Mouse (Mus musculus): ENCODE measurements around the gene Thsd7b.
"Not testable (repeated sequence)": the region's sequence is repeated elsewhere in the genome, so short reads cannot be mapped to it uniquely, and the experiment has no call there.

Thsd7b gene

GRCm38 (mm10) chr1:129838486-129838885 lies 565.4 kb downstream of the Thsd7b start:
- no peak for DNase-seq (ENCODE audit: low read depth, low spot score)

- DNase-seq (ENCODE audit: low read depth, low spot score), result no peak
Measured at GRCm38 (mm10) chr1:129843416-129843815, 570.3 kb downstream of the Thsd7b start.

- no peak for DNase-seq (ENCODE audit: low read depth, low spot score)
Measured at GRCm38 (mm10) chr1:129850007-129850564, 577.0 kb downstream of the Thsd7b start.

- DNase-seq (ENCODE audit: low read depth, low spot score), result no peak
Measured at GRCm38 (mm10) chr1:129867714-129868113, 594.6 kb downstream of the Thsd7b start.

- DNase-seq (ENCODE audit: low read depth, low spot score), result no peak
Measured at GRCm38 (mm10) chr1:129874355-129874754, 601.3 kb downstream of the Thsd7b start.

- DNase-seq (ENCODE audit: low read depth, low spot score), result no peak
Measured at GRCm38 (mm10) chr1:129887861-129888260, 614.8 kb downstream of the Thsd7b start.

GRCm38 (mm10) chr1:129898121-129898520 lies 625.0 kb downstream of the Thsd7b start:
- no peak for DNase-seq (ENCODE audit: low read depth, low spot score)

GRCm38 (mm10) chr1:129915484-129915883 lies 642.4 kb downstream of the Thsd7b start:
- DNase-seq (ENCODE audit: low read depth, low spot score), result no peak

- DNase-seq (ENCODE audit: low read depth, low spot score), result no peak
Measured at GRCm38 (mm10) chr1:129917568-129917967, 644.5 kb downstream of the Thsd7b start.

- DNase-seq (ENCODE audit: low read depth, low spot score), result no peak
Measured at GRCm38 (mm10) chr1:129919385-129919784, 646.3 kb downstream of the Thsd7b start.

- DNase-seq (ENCODE audit: low read depth, low spot score), result no peak
Measured at GRCm38 (mm10) chr1:129931003-129931402, 657.9 kb downstream of the Thsd7b start.

- DNase-seq (ENCODE audit: low read depth, low spot score), result no peak
Measured at GRCm38 (mm10) chr1:129943116-129943515, 670.0 kb downstream of the Thsd7b start.

- no peak for DNase-seq (ENCODE audit: low read depth, low spot score)
Measured at GRCm38 (mm10) chr1:129947026-129947425, 673.9 kb downstream of the Thsd7b start.

- DNase-seq (ENCODE audit: low read depth, low spot score), result no peak
Measured at GRCm38 (mm10) chr1:129955478-129955877, 682.4 kb downstream of the Thsd7b start.

- no peak for DNase-seq (ENCODE audit: low read depth, low spot score)
Measured at GRCm38 (mm10) chr1:129956625-129957024, 683.5 kb downstream of the Thsd7b start.

- DNase-seq (ENCODE audit: low read depth, low spot score), result not testable (repeated sequence)
Measured at GRCm38 (mm10) chr1:129959352-129959751, 686.2 kb downstream of the Thsd7b start.

- DNase-seq (ENCODE audit: low read depth, low spot score), result no peak
Measured at GRCm38 (mm10) chr1:129963166-129963565, 690.1 kb downstream of the Thsd7b start.

GRCm38 (mm10) chr1:129989247-129989646 lies 716.1 kb downstream of the Thsd7b start:
- not testable (repeated sequence) for DNase-seq (ENCODE audit: low read depth, low spot score)

- no peak for DNase-seq (ENCODE audit: low read depth, low spot score)
Measured at GRCm38 (mm10) chr1:129990821-129991220, 717.7 kb downstream of the Thsd7b start.

GRCm38 (mm10) chr1:130055012-130055411 lies 781.9 kb downstream of the Thsd7b start:
- DNase-seq (ENCODE audit: low read depth, low spot score), result no peak

GRCm38 (mm10) chr1:130062105-130062504 lies 789.0 kb downstream of the Thsd7b start:
- DNase-seq (ENCODE audit: low read depth, low spot score), result no peak

GRCm38 (mm10) chr1:130066193-130066959 lies 793.3 kb downstream of the Thsd7b start:
- no peak for DNase-seq (ENCODE audit: low read depth, low spot score)

- DNase-seq (ENCODE audit: low read depth, low spot score), result no peak
Measured at GRCm38 (mm10) chr1:130083788-130084187, 810.7 kb downstream of the Thsd7b start.
